Mouse (Mus musculus) gastrocnemius, adult 8-10 months (tissue): ENCODE results near the gene Ksr1. TPM values are rescaled to one million over a fixed set of nuclear protein-coding genes. Genes with fewer than 3 reads are reported as not detected.

Source experiments
- DNase-seq, 2 experiments: peaks; one replicate each; pipeline ENCODE4 v3.0.0; 2022; ENCODE audit warnings: low spot score in 2 of 2
- total RNA-seq, 4 experiments: library from RNA; stranded (reverse); gene quantifications; 2 replicates each; pipeline ENCODE4 v1.2.4; 2022

Ksr1 gene
- total RNA-seq, 4 experiments from 2014 or later: 78.5 to 117 (median 87.7) TPM

GRCm38 (mm10) chr11:78984483-78985177 is 161.6 kb downstream of the Ksr1 start, which contains the start of gene Lgals9:
Gene Lgals9 (minus strand): TSS chr11:78984946.
- DNase-seq: peak; percentile 62 to 65

- DNase-seq: no peak
These were observed 162.7 kb downstream of the Ksr1 start for GRCm38 (mm10) chr11:78983539-78983938.

GRCm38 (mm10) chr11:78982513-78983291 is 163.5 kb downstream of the Ksr1 start:
- no peak for DNase-seq

- no peak for DNase-seq
These were observed 164.2 kb downstream of the Ksr1 start for GRCm38 (mm10) chr11:78982042-78982441.

- no peak for DNase-seq
These were observed 166.0 kb downstream of the Ksr1 start for GRCm38 (mm10) chr11:78980083-78980634.

- no peak for DNase-seq
These were observed 167.8 kb downstream of the Ksr1 start for GRCm38 (mm10) chr11:78978176-78979019.

- DNase-seq: no peak
These were observed 169.3 kb downstream of the Ksr1 start for GRCm38 (mm10) chr11:78976731-78977510.

- peak in 1 of 2 experiments; percentile 42 for DNase-seq
These were observed 172.6 kb downstream of the Ksr1 start for GRCm38 (mm10) chr11:78973381-78974150.

GRCm38 (mm10) chr11:78972811-78973351 is 173.3 kb downstream of the Ksr1 start:
- DNase-seq: no peak

GRCm38 (mm10) chr11:78972328-78972727 is 173.9 kb downstream of the Ksr1 start:
- DNase-seq: no peak

- no peak for DNase-seq
These were observed 174.5 kb downstream of the Ksr1 start for GRCm38 (mm10) chr11:78971746-78972145.

GRCm38 (mm10) chr11:78971096-78971495 is 175.1 kb downstream of the Ksr1 start:
- DNase-seq: no peak

- DNase-seq: no peak
These were observed 178.1 kb downstream of the Ksr1 start for GRCm38 (mm10) chr11:78968121-78968520.

GRCm38 (mm10) chr11:78967371-78967770 is 178.8 kb downstream of the Ksr1 start:
- no peak for DNase-seq

Other genes with a start within 250 kb of the Ksr1 start
- 1 to 10 TPM in 1 of 4 experiments, under 1 TPM in 3; 0.77 to 1.2 (median 0.87) TPM for gene Nos2, start 225.6 kb downstream of the Ksr1 start, total RNA-seq
- 1 to 10 TPM; 3.2 to 6.8 (median 5.2) TPM for gene Lgals9, start 161.5 kb downstream of the Ksr1 start, total RNA-seq
- 1 to 10 TPM; 1.9 to 6.9 (median 6.0) TPM for gene Wsb1, start 108.3 kb upstream of the Ksr1 start, total RNA-seq
- gene Gm9964, start 150.5 kb upstream of the Ksr1 start, total RNA-seq: under 1 TPM in 1 of 4 experiments, not detected in 3; 0.46 TPM
- 10 to 100 TPM; 13.8 to 17.5 (median 16.6) TPM for gene Nf1, start 193.3 kb upstream of the Ksr1 start, total RNA-seq